Mouse (Mus musculus): ENCODE results near the gene Nkpd1. TPM values are rescaled to one million over a fixed set of nuclear protein-coding genes. Genes with fewer than 3 reads are reported as not detected.
A peak's percentile ranks its signal among the peaks of the same experiment; 100 is the strongest.

Nkpd1 gene
- under 1 TPM; 0.49 to 0.94 TPM for total RNA-seq (2021)

- DNase-seq (ENCODE audit: extremely low spot score in 1 of 2, low spot score in 2 of 2) = no peak
- intact Hi-C loops (cut with DNase I) = no loop called here
These were observed at the start of gene Nkpd1 for GRCm38 (mm10) chr7:19517652-19518365. Nkpd1 (plus strand) TSS chr7:19517838.

GRCm38 (mm10) chr7:19468279-19468678 is 49.4 kb upstream of the Nkpd1 start:
- DNase-seq (ENCODE audit: extremely low spot score in 1 of 2, low spot score in 2 of 2) = no peak
- intact Hi-C loops (cut with DNase I) = no loop called here

- no peak for DNase-seq (ENCODE audit: extremely low spot score in 1 of 2, low spot score in 2 of 2)
- intact Hi-C loops (cut with DNase I) = no loop called here
These were observed 48.2 kb upstream of the Nkpd1 start for GRCm38 (mm10) chr7:19469404-19469803.

GRCm38 (mm10) chr7:19470308-19470707 is 47.3 kb upstream of the Nkpd1 start:
- intact Hi-C loops (cut with DNase I) = no loop called here
- DNase-seq (ENCODE audit: extremely low spot score in 1 of 2, low spot score in 2 of 2) = no peak

- intact Hi-C loops (cut with DNase I) = no loop called here
- no peak for DNase-seq (ENCODE audit: extremely low spot score in 1 of 2, low spot score in 2 of 2)
These were observed 45.2 kb upstream of the Nkpd1 start for GRCm38 (mm10) chr7:19472403-19472802.

- intact Hi-C loops (cut with DNase I) = no loop called here
- peak; percentile 55 to 94 for DNase-seq (ENCODE audit: extremely low spot score in 1 of 2, low spot score in 2 of 2)
These were observed 43.7 kb upstream of the Nkpd1 start for GRCm38 (mm10) chr7:19473875-19474443.

- DNase-seq (ENCODE audit: extremely low spot score in 1 of 2, low spot score in 2 of 2) = no peak
- intact Hi-C loops (cut with DNase I) = no loop called here
These were observed 40.6 kb upstream of the Nkpd1 start for GRCm38 (mm10) chr7:19477084-19477483.

- DNase-seq (ENCODE audit: extremely low spot score in 1 of 2, low spot score in 2 of 2) = no peak
- intact Hi-C loops (cut with DNase I) = no loop called here
These were observed 39.8 kb upstream of the Nkpd1 start for GRCm38 (mm10) chr7:19477624-19478384.

- DNase-seq (ENCODE audit: extremely low spot score in 1 of 2, low spot score in 2 of 2) = no peak
- intact Hi-C loops (cut with DNase I) = no loop called here
These were observed 34.4 kb upstream of the Nkpd1 start for GRCm38 (mm10) chr7:19483281-19483680.

- DNase-seq (ENCODE audit: extremely low spot score in 1 of 2, low spot score in 2 of 2) = no peak
- intact Hi-C loops (cut with DNase I) = no loop called here
These were observed 32.1 kb upstream of the Nkpd1 start for GRCm38 (mm10) chr7:19485488-19485887.

GRCm38 (mm10) chr7:19486549-19486948 is 31.1 kb upstream of the Nkpd1 start:
- DNase-seq (ENCODE audit: extremely low spot score in 1 of 2, low spot score in 2 of 2) = no peak
- intact Hi-C loops (cut with DNase I) = no loop called here

GRCm38 (mm10) chr7:19489525-19489924 is 28.1 kb upstream of the Nkpd1 start:
- intact Hi-C loops (cut with DNase I) = no loop called here
- no peak for DNase-seq (ENCODE audit: extremely low spot score in 1 of 2, low spot score in 2 of 2)

GRCm38 (mm10) chr7:19491731-19492130 is 25.9 kb upstream of the Nkpd1 start:
- DNase-seq (ENCODE audit: extremely low spot score in 1 of 2, low spot score in 2 of 2) = peak in 1 of 2 experiments; percentile 69

GRCm38 (mm10) chr7:19494751-19495474 is 22.7 kb upstream of the Nkpd1 start:
- intact Hi-C loops (cut with DNase I) = no loop called here
- DNase-seq (ENCODE audit: extremely low spot score in 1 of 2, low spot score in 2 of 2) = no peak

More at GRCm38 (mm10) chr7:19491731-19492130, 25.9 kb upstream of the Nkpd1 start:
- intact Hi-C loops (cut with DNase I) = no loop called here

GRCm38 (mm10) chr7:19495521-19496213 is 22.0 kb upstream of the Nkpd1 start:
- intact Hi-C loops (cut with DNase I) = no loop called here
- DNase-seq (ENCODE audit: extremely low spot score in 1 of 2, low spot score in 2 of 2) = no peak

- intact Hi-C loops (cut with DNase I) = no loop called here
These were observed 21.5 kb upstream of the Nkpd1 start for GRCm38 (mm10) chr7:19496214-19496555.

GRCm38 (mm10) chr7:19498326-19498725 is 19.3 kb upstream of the Nkpd1 start:
- DNase-seq (ENCODE audit: extremely low spot score in 1 of 2, low spot score in 2 of 2) = no peak
- intact Hi-C loops (cut with DNase I) = no loop called here

More at GRCm38 (mm10) chr7:19496214-19496555, 21.5 kb upstream of the Nkpd1 start:
- DNase-seq (ENCODE audit: extremely low spot score in 1 of 2, low spot score in 2 of 2) = no peak

- intact Hi-C loops (cut with DNase I) = no loop called here
- DNase-seq (ENCODE audit: extremely low spot score in 1 of 2, low spot score in 2 of 2) = no peak
These were observed 16.9 kb upstream of the Nkpd1 start for GRCm38 (mm10) chr7:19500420-19501363.
